Mouse (Mus musculus) T-helper 1 cell (primary cell): ENCODE measurements around the gene Adat3.
"Not testable (repeated sequence)": the region's sequence is repeated elsewhere in the genome, so short reads cannot be mapped to it uniquely, and the experiment has no call there.

Experiments used
- in situ Hi-C: fragments of 300-600 bp; cut with MboI, MseI; formaldehyde crosslinking; loops from one replicate; pipeline ENCODE4 v1.15.1; 2025; ENCODE audit warnings: high pct_unique_total_duplicates

Gene Adat3

DNA sequence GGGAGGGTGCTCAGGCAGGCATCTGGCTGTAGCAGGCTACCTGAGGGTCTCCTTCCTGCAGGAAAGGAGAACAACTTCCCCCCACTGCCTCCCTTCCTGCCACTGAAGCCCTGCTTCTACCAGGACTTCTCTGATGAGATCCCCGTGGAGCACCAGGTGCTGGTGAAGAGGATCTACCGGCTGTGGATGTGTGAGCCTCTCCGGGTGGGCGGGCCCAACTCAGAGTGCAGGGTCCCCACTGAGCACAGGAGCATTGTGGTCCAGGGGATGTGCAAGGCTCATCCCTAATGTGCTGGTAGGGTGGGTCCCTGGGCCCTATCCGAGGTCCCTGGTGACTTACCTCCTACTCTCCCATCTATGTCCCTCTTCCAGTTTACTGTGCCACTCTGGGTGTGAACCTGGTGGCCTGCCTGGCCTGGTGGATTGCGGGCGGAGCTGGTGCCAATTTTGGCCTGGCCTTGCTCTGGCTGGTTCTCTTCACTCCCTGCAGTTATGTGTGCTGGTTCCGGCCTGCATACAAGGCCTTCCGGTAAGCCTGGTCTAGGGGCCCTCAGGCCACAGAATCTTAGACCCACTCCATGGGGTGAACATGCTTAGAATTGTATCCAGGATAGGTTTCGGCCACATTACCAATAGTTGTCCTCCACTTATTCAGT is 6.7 kb downstream of the Adat3 start:
- in situ Hi-C loops, result loop anchor here (10.0 kb wide), 1 partner anchor 535 kb away; no protein-coding TSS in a partner anchor

DNA sequence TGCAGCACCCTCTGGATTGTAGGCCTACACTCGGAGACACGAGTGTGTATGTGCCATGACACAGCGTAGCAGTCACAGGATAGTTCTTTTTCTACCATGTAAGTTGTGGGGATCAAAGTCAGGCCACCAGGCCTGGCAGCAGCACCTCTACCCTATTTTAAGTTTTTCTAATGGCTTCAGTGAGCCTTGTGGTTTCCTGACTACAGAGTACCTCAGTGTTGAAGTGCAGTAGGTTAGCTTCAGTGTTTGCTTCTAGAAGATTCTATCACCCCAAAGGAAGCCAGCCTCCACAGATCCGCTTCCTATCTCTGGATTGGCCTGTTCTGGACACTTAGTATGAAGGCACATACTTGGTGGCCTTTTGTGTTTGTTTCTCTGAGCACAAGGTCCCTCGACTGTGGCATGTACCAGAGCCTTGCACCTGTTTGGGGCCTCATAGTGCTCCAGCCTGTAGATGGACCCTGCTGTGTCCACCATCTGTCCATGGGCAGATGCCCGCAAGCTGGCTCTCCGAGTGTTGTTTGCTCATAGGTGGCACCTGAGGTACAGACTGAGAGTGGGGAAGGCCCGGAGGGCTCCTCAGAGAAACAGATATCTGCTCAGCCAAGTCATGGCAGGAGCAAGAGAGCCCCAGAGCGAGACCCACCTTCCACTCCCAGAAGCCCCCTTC is 7.6 kb downstream of the Adat3 start:
- in situ Hi-C loops, result no loop called here

DNA sequence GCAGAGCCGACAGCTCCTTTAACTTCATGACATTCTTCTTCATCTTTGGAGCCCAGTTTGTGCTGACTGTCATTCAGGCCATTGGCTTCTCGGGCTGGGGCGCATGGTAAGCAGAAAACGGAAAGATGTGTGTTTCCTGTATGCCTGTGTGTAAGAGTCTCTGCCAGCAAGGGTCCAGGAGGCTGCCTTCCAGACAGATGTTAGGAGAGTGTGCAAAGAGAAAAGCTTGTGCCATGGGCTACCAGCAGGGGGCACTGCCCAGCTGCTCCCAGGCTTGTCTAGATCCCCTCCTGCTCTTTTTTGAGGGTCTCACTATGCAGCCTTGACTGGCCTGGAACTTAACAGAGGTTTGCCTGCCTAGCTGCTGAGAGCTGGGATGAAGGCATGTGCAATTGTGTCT is 8.3 kb downstream of the Adat3 start:
- in situ Hi-C loops, result no loop called here

DNA sequence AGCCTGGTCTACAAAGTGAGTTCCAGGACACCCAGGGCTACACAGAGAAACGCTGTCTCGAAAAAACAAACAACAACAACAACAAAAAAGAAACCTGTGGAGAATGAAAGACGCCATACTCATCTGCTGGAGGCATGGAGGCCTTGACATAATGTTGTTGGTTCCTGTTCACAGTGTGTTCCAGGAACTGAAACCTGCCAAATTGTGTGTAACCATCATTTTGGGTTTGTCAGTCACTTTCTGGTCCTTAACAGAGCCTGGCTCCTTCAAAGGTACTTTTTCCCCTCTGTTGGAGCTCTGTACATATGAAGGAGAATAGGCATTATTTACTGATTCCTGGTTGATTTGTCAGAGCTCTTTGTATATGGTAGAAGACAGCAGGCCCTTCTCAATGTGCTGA is 9.2 kb downstream of the Adat3 start:
- in situ Hi-C loops, result no loop called here

DNA sequence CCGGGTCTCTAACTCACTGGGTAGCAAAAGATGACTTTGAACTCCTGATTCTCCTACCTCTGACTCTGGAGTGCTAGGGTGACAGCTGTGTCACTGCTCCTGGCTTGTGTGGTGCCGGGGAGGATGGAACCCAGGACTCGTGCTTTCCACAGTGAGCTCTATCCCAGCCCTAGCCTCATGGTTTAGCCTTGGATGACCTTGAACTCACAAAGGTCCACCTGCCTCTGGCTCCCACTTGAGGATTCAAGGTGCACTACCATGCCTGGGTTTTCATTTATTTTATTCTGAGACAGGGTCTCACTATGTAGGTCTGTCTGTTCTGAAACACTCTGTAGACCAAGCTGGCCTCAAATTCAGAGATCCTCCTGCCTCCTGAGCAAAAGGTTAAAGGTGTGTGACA is 11.1 kb downstream of the Adat3 start:
- in situ Hi-C loops, result no loop called here

DNA sequence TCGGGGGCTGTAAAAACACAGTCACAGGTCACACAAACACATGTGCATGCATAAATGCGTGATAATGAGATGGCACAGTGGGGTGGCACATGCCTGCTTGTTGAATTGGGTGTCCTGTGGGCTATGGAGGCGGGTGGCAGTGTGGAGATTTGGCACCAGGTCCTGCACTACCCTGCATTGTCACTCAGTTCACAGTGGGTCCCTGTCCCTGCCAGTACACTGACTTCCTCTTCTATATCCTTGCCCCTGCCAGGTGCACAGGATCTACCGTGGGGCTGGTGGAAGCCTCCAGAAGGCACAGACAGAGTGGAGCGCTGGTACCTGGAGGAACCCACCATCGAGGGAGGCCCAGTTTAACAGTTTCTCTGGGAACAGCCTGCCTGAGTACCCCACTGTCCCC is 11.7 kb downstream of the Adat3 start:
- in situ Hi-C loops, result no loop called here

DNA sequence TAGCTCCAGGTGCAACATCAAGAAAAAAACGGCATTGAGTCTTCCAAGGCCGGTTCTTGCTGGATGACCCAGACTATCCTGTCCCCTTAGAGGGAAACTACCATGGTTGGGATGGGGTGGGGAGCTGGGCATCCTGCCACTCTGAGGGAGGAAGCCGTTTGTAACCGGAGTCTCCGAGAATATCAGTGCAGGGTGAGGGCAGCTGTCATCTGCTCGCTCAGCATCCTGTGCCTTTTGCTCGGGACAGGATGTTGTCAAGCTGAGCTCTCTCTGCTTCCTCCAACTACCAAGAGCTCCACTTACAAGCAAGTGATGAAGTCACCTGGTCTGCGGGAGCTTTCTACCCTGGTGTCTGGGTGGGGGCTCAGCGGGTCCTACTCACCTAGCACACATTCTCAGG is 15.5 kb downstream of the Adat3 start:
- in situ Hi-C loops, result no loop called here

DNA sequence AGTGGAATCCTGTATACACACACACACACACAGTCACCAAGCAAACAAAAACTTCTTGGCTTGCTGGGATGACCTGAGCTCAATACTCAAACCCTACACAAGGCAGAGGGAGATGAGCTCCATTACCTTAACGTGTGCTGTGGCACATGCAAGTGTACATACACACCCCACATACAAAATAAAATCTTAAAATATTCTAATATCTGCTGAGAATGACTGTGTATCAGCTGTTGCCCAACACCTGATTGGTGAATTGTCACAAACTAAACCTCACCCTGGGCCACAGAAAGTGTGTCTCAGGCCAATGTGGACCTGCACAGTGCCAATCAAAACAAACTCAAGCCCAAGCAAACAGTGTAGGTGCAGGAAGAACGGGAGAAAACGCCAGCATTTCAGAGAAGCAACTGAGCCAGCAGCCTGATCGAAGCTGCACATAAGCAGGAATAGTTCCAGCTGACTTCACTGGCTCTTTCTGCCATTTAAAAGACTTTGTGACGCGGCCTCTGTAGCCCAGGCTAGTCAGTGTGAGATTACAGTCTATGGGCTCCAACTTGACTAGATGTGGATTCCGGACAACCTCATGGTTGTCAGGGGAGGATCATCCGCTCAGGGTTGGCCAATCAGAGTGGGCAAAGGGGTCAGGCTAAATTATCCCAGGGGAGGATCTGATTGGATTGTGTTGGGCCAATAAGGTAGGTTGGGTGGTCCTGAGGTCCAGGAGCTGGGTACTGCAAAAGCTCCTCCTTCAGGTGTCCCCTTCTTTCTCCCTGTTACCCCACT is 17.0 kb downstream of the Adat3 start:
- in situ Hi-C loops, result no loop called here

DNA sequence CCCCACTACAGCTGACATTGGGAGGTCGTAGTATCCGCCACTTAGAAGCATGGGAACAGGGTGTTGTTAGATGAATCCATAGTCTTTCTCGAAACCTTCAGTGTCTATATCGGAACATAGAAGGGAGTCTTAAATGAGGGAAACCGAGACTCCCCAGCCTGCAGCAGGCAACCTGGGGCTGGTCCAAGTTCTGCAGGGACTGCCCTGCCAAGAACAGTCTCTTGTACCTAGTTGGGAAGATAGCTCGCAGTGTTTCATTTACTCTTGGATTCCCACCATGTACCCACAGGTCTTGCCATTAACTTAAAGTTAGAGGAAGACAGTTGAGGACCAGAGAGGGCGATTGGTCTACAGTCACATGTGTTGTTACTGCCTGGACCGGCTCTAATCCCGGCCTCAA is 17.7 kb downstream of the Adat3 start:
- in situ Hi-C loops, result no loop called here

DNA sequence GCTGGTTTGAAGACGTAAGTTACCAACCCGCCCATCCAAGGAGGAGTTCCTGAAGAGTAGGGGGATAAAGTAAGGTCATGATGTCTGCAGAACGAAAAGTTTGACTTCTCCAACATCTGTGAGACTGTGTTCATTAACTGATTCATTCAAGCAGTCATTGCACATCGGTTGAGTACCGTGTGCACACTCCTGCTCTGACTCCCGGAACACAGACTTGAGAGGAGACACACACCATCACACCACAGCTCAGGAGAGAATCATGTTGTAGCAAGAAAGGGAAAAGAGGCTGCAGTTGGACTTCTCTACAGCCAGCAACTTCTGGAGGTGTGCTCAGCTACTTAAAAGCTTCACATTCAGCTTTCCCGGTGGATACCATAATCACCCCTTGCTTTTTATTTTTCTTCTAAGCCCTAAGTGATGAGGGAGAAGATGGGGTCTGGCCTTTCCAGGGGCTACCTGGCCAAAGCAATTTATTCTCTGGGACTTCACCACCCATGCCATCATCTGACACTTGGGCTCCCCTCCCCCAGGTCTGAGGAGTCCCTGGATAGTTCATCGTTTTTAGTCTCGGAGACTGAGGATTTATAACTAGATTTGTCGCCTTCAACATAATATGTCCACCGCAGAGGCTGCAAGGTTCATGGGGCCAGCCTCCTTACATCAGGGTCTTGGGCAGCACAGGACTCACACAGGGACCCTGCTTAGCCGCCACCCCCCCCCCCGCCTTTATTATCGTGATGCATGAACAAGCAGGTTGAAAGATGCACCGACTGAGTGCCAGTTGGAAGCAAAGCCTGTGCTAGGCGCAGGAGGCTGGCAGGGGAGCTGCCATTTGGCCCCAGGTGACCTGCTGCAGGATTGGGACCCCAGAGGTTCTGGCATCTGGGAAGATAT is 18.4 kb downstream of the Adat3 start:
- in situ Hi-C loops, result no loop called here

DNA sequence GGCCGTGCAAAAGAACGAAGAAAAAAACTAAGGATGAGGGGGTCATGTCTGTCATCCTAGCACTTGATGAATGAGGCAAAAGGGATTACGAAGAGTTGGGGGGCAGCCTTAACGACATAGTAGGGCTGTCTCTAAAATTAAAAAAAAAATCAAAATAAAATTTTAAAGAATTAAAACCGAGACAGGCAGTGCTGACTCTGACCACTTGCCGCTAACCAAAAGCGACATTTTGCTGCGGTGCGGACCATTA is 18.9 kb downstream of the Adat3 start:
- in situ Hi-C loops, result no loop called here

DNA sequence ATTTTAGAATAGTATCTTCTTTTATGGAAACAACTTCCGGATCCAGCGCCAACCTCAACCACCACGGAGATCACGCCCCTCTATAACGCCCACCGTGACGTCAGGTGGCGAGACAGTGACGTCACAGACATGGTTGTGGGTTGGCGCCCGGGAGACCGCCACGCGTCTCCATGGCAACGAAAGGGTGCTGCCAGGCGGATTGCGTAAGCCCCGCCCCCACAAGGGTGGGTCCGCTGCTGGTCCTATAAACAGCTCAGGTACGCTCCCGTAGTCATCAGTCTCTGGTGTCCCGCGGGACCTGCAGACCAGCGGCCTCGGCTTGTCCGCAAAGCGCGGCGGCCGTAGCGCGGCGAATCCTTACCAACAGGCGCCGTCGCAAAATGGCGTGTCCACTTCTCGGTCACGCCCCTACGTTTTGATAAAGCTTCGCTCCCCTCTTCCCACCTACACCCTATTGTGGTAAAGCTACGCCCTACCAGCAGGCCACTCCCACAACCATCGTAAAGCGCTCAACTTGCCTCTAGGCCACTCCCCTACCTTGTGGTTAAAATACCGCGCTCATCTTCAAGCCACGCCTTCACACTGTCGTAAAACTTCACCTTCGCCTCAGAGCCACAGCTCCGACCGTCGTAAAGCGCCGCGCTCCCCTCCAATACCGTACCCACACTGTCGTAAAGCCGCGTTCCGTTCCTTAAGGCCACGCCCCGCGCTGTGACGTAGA is 19.4 kb downstream of the Adat3 start:
- in situ Hi-C loops, result no loop called here

DNA sequence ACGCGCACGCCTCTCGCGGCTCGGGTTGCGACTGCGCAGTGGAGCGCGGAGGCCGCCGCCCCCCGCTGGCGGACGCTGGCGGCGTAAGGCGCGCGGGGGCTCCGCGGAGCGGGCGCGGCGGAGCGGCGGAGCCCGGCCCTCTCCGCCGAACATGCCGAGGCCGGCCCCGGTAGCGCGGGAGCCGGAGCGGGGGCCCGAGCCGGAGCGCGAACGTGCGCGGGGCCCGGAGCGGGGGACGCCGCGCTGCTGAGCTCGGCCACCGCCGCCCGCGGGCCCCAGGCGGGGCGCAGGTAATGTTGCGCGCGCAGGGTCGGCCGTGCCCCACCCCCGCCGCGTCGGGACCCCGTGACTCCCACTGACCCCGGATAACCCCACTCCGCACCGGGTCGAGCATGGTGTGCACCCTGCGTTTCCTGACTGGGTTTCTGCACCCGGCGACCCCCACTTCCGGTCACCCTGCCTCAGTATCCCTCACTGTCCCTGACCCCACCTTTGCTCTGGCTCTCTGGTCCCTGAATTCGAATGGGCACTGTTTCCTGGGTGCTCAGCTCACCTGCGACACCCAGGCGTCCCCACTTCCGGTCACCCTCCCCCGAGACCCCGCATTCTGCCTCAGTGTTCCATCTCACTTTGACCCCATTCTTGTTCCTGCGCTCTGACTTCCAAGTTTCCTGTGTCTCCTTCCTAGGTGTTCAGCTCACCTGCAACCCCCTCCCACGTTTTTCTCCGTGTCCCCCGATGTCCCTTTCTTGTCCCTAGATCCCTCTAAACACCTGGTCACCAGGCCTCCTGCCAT is 20.2 kb downstream of the Adat3 start, which contains the start of gene Csnk1g2:
TSS of gene Csnk1g2 (plus strand) at position 178 of the 796 bp plus-strand sequence.
- in situ Hi-C loops, result no loop called here

DNA sequence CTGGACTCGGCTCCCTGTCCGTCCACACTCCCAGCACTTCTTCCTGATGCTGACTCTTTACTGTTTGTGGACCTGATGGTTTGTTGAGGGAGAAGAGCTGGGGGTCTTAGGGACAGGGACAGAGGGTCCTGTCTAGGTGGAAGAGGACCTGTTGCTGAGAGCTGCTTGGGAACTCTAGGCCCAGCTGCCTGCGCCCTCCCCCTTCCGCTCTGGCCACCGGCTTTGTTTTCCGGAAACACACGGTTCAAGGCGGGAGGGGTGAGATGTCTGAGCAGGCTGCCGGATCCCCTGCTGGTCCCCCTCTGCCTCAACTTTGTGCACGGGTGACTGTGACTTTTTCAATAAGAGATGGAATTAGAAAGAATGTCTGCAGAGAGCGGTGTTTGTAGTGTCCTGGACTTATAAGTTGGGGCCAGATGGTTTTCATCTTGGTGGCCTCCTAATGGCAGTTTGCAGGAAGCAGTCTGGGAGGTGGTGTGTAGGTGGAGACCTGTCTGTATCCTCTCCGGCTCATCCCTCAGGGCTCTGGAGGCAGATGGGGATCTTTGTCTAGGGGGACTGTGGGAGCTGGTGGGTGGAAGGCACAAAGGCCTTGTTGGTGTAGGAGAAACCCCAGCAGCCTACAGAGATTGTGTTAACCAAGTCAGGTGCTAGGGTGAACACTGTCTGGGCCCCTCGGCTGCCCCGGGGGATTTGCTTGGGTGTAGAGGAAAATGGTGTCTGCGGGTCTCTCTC is 20.9 kb downstream of the Adat3 start:
- in situ Hi-C loops, result no loop called here

DNA sequence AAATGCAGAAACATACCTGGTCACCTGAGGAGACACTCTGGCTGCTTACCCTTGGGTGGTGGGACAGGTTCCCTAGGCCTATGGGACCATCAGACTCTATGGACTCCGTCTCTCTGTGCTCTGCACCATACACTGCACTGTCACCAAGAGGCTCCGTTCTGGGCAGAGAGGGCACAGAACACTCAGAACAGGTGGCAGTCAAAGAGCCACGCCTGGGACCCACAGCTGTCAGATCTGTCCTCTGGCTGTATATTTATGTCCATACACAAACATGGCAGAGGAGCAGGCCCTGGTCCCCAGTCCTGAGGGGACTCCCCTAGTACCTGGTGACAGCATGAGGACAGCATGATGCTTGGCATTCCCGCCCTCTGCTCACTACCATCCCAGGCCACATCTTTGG is 23.1 kb downstream of the Adat3 start:
- in situ Hi-C loops, result no loop called here

DNA sequence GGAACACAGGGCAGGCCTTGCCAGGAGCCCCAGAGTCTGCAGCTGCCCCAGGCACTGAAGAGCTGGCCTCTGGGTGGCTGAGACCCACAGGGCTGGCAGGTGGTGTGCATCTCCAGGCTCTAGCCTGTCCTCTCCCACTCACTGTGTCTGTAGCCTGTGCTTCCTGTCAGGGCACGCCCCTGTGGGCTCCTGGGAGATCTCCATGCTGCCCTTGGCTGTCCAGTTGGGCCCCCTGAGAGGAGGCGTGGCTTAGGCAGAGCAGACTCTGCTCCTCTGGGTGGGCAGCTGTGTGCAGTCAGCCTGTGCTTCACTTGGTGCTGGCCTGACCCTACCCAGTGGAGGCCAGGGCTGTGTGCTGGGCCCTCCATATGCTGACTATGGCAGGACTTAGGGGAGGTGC is 25.0 kb downstream of the Adat3 start:
- in situ Hi-C loops, result no loop called here

DNA sequence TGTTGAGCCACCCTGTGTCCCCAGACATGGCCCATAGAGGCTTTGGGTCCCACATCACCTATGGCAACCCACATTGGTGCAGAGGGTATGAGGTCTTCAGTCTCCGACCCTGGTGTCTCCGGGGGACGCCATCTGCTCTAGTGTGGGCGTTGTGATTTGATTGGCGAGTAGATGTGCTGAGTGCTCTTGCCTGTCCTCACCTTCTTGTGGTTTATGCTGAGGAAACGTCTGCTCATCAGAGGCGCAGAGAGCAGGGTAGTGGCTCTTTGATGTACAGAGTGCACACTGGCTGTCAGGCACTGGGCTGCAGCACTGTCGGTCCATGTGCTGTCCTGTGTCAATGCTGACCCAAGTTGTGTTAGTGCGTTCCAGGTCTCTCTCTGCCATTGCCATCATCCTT is 26.2 kb downstream of the Adat3 start:
- in situ Hi-C loops, result no loop called here

DNA sequence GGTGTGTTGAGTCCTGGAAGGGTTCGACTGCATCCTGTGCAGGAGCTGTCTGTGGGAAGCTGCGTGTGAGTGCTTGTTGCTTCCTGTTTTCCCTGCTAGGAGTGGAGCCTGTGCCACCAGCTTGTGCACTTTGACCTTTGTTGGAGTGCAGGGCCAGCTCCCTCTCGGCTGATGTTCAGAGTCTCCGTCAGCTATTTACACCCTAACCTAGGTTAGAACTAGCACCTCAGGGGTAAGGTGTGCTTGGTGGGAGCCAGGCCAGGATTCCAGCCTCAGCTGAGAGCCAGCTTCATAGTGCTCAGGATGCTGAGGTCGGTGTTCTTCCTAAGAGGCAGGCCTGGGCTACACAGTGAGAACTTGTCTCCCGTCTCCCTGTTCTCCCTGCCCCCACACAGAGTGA is 32.7 kb downstream of the Adat3 start:
- in situ Hi-C loops, result no loop called here

DNA sequence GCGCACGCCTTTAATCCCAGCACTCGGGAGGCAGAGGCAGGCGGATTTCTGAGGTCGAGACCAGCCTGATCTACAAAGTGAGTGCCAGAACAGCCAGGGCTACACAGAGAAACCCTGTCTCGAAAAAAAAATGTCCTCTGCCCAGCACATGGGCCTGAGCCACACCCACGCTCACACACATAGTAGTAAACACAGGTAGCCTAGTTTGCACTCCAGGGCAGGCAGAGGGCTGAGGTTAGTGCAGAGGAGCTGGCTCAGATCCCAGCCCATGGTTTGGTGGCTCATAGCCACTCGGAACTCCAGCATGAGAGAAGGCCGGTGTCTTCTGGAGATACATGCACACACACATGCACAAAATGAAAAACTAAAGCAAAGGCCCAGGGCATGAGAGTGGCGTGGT is 44.3 kb downstream of the Adat3 start:
- in situ Hi-C loops, result no loop called here

DNA sequence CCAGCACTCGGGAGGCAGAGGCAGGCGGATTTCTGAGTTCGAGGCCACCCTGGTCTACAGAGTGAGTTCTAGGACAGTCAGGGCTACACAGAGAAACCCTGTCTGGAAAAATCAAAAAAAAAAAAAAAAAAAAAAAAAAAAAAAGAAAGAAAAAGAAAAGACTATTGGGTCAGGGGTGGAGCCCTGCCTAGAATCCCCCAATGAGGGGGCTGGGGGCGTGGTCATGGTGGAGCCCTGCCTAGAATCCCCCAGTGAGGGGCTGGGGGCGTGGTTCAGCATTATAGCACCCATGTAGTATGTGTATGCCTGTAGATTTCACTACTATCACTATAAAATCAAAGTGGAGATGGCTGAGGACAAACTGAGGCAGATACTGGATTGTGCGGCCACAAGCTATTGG is 47.2 kb downstream of the Adat3 start:
- in situ Hi-C loops, result not testable (repeated sequence)
